Mouse (Mus musculus): ENCODE data around the gene Tle6. TPM values are rescaled to one million over a fixed set of nuclear protein-coding genes. Genes with fewer than 3 reads are reported as not detected.

The Tle6 gene
- polyA plus RNA-seq, 1 experiment from 2014 or later: 30.1 TPM

GRCm38 (mm10) chr10:81571501-81571876 lies 29.4 kb downstream of the Tle6 start:
- under 1% methylated on average over 18 of the region's 18 CpGs for WGBS
- H3K4me3 ChIP-seq (ENCODE audit: low read length): peak overlapping the region; percentile 57

DNA sequence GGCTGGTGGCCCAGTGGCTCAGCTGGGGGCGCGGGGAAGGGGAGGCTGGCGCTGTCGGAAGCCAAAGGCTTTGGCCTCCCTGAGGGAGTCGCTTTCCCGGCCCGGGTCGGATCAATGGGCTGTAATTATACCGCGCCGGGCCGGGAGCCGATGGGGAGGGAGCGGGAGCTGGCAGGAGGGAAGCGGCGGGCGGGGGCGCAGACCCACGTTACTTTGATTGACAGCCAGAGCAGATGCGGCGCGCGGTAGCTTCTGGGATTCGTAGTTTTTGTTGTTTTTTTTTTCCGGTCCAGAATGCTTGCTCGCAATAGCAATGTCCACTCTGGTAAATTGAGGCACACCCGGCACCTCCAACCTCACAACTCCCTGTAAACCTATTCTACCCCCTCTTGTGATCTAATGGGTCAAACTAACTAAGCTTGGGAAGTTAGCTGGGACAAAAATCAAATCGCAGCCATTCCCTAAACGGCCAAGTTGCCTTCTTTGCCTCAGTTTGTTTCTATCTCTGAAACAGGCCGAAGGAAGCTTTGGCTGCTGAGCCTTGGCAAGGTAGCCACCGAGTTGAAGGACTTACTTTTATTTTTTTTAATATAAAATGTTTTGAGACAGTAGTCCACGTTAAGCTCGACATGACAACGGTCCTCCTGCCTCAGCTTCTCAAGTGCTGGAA lies 29.9 kb downstream of the Tle6 start:
- Histone ChIP-seq H3K9me3 (ENCODE audit: control insufficient read depth, low read length) (no peaks in the 10 kb centered on the region), H3K36me3 (ENCODE audit: control insufficient read depth, insufficient read depth, low read length) (peaks cover 9% of the 10 kb centered on the region), H3K27ac (ENCODE audit: low read length) (peak overlapping the region; percentile 96), H3K4me3 (ENCODE audit: low read length) (peak overlapping the region; percentile 57), H3K27me3 (ENCODE audit: control insufficient read depth, insufficient read depth, low read depth, low read length) (no peaks in the 10 kb centered on the region), H3K4me1 (replicated peaks; ENCODE audit: control insufficient read depth, insufficient read depth, low read length) (peaks cover 64% of the 10 kb centered on the region), H3K9ac (ENCODE audit: low read length) (peak overlapping the region; percentile 60), H3K4me2 (ENCODE audit: low read depth, low read length) (peak overlapping the region; percentile 85)
- peak; percentile 67 for ATAC-seq (ENCODE audit: low read depth)
- under 1% methylated on average over 34 of the region's 34 CpGs for WGBS

More at GRCm38 (mm10) chr10:81571501-81571876, 29.4 kb downstream of the Tle6 start:
- Histone ChIP-seq H3K9me3 (ENCODE audit: control insufficient read depth, low read length) (no peaks in the 10 kb centered on the region), H3K27me3 (ENCODE audit: control insufficient read depth, insufficient read depth, low read depth, low read length) (no peaks in the 10 kb centered on the region), H3K36me3 (ENCODE audit: control insufficient read depth, insufficient read depth, low read length) (peaks cover 5% of the 10 kb centered on the region), H3K9ac (ENCODE audit: low read length) (peak overlapping the region; percentile 61), H3K4me1 (replicated peaks; ENCODE audit: control insufficient read depth, insufficient read depth, low read length) (peaks cover 67% of the 10 kb centered on the region), H3K27ac (ENCODE audit: low read length) (peak overlapping the region; percentile 96), H3K4me2 (ENCODE audit: low read depth, low read length) (peak overlapping the region; percentile 85)
- peak; percentile 90 for ATAC-seq (ENCODE audit: low read depth)

GRCm38 (mm10) chr10:81570238-81570800 lies 30.6 kb downstream of the Tle6 start:
- Histone ChIP-seq H3K27ac (ENCODE audit: low read length) (peak overlapping the region; percentile 96), H3K4me2 (ENCODE audit: low read depth, low read length) (peak overlapping the region; percentile 85), H3K4me3 (ENCODE audit: low read length) (peak overlapping the region; percentile 57), H3K36me3 (ENCODE audit: control insufficient read depth, insufficient read depth, low read length) (peaks cover 16% of the 10 kb centered on the region), H3K4me1 (replicated peaks; ENCODE audit: control insufficient read depth, insufficient read depth, low read length) (peaks cover 63% of the 10 kb centered on the region), H3K9me3 (ENCODE audit: control insufficient read depth, low read length) (no peaks in the 10 kb centered on the region), H3K9ac (ENCODE audit: low read length) (peak overlapping the region; percentile 60), H3K27me3 (ENCODE audit: control insufficient read depth, insufficient read depth, low read depth, low read length) (no peaks in the 10 kb centered on the region)
- under 1% methylated on average over 9 of the region's 11 CpGs for WGBS
- peak; percentile 4; the same call in 1 of the 2 replicates for ATAC-seq (ENCODE audit: low read depth)

DNA sequence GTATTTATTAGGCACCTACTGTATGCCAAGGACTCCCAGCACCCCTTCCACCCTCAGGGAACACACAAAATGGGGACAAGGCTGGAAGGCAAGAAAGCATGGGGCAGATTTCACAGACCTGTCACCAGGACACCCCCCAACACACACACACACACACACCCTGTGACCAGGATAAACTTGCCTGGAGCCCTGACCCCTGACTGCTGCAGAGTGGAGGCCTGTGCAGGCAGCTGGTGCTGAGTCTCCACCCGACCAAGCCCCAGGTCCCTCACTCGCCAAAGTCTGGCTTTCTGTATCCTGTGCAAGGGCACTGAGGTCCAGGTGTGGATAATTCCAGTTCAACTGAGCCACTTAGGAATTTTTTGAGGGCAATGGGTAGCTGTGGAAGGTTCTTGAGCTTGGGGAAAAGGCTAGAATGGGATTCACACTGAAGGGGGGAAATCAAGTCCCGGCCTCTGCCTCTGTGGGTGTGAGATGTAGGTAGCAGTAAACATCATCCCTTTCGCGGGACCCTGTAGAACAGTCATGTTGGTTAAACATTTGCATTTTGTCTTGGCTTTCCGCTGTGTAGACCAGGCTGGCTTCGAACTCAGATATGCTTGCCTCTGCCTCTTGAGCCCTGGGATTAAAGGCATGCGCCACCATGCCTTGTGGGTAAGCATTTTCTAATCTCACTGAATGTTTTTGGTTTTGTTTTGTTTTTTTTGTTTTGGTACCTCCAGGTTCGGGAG lies 31.2 kb downstream of the Tle6 start:
- H3K9ac ChIP-seq (ENCODE audit: low read length): peak overlapping the region; percentile 0
- no peaks in the 10 kb centered on the region for H3K27me3 ChIP-seq (ENCODE audit: control insufficient read depth, insufficient read depth, low read depth, low read length)
- H3K36me3 ChIP-seq (ENCODE audit: control insufficient read depth, insufficient read depth, low read length): peaks cover 22% of the 10 kb centered on the region
- no peaks in the 10 kb centered on the region for H3K9me3 ChIP-seq (ENCODE audit: control insufficient read depth, low read length)
- peak overlapping the region; percentile 96 for H3K27ac ChIP-seq (ENCODE audit: low read length)
- H3K4me1 ChIP-seq (replicated peaks; ENCODE audit: control insufficient read depth, insufficient read depth, low read length): peaks cover 66% of the 10 kb centered on the region
- 54% methylated on average over 9 of the region's 9 CpGs for WGBS
- H3K4me2 ChIP-seq (ENCODE audit: low read depth, low read length): no peak overlapping the region
- H3K4me3 ChIP-seq (ENCODE audit: low read length): no peak overlapping the region
- ATAC-seq (ENCODE audit: low read depth): no peak

DNA sequence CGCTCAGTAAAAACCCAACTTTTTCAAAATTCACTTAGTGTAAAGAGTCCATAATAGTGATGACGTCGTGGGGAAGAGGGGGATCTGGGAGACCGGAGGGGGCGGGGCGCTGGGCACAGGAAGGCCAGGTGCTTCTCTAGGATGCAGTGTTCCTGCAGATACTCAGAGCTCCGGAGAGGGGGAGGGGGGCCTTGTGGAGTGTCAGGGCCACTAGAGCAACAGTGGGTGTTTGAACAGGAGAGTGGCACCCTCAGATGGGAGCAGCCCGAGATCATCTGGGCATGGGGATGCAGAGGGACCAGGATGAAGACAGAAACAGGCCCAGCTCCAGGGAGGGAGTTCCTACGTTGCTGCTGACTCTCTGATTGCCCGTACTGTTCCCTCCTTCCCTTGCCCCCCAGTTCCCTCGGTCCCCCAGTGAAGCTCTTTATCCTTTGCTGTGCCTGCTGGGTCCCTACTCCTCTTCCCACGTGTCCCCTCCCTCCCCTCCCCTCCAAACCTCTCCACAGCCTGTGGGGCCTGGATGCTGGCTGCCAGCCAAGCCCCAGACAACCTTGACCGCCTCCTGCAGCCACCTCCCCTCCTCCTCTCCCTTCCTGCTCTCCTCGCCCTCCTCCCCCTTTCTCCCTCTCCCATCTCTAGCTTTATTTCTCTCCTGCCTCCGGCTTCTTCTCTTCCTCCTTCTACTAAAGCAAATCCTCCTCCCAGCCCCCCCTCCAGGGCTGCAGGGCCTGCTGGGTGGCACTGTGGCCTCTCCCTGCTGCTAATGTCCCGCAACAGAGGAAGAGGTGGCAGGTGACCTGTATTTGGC lies 32.3 kb downstream of the Tle6 start:
- Histone ChIP-seq H3K4me2 (ENCODE audit: low read depth, low read length) (peak overlapping the region; percentile 9), H3K4me3 (ENCODE audit: low read length) (no peak overlapping the region)

DNA sequence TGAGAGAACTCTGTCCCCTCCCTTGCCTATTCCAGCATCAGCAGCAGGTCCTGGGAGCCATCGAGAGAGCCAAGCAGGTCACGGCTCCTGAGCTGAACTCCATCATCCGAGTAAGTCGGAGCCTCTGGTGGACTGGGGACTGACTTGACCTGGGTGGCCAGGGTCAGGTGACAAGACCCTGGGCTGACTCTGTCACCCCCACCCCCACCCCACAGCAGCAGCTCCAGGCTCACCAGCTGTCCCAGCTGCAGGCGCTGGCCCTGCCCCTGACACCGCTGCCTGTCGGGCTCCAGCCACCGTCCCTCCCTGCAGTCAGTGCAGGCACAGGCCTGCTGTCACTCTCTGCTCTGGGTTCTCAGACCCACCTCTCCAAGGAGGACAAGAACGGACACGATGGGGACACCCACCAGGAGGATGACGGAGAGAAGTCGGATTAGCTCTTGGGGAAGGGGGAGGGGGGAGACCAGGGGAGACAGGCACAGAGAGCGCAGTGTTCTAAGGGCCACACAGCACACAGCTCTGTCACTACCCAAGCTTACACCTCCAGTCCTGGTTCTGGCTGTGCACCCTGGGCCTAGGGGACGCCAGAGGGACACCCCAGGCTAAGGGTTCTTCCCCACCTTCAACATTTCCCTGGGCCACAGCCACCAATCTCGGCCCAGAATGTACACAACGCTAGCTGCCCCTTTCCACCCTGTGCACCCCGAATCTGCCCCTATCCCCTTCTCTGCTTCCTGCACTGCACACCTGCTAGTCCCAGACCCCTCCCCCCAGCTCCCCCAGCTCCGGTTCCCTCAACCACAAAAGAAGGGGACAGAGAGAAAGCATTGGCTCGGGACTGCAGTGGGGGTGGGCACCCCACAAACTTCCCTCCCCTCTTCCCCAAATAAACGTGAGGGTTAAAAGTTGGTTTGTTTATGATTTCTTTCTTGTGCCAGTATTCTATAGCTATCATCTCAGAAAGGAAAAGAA lies 35.3 kb downstream of the Tle6 start:
- 53% methylated on average over 20 of the region's 20 CpGs for WGBS
- no peak for ATAC-seq (ENCODE audit: low read depth)
- Histone ChIP-seq H3K9me3 (ENCODE audit: control insufficient read depth, low read length) (no peaks in the 10 kb centered on the region), H3K27ac (ENCODE audit: low read length) (no peak overlapping the region), H3K9ac (ENCODE audit: low read length) (no peak overlapping the region), H3K27me3 (ENCODE audit: control insufficient read depth, insufficient read depth, low read depth, low read length) (no peaks in the 10 kb centered on the region), H3K4me3 (ENCODE audit: low read length) (no peak overlapping the region), H3K4me1 (replicated peaks; ENCODE audit: control insufficient read depth, insufficient read depth, low read length) (peaks cover 73% of the 10 kb centered on the region), H3K36me3 (ENCODE audit: control insufficient read depth, insufficient read depth, low read length) (peaks cover 24% of the 10 kb centered on the region), H3K4me2 (ENCODE audit: low read depth, low read length) (no peak overlapping the region)

More for the DNA sequence above, 32.3 kb downstream of the Tle6 start:
- peaks cover 66% of the 10 kb centered on the region for H3K4me1 ChIP-seq (replicated peaks; ENCODE audit: control insufficient read depth, insufficient read depth, low read length)
- H3K9me3 ChIP-seq (ENCODE audit: control insufficient read depth, low read length): no peaks in the 10 kb centered on the region
- peak; percentile 29 for ATAC-seq (ENCODE audit: low read depth)
- peak overlapping the region; percentile 96 for H3K27ac ChIP-seq (ENCODE audit: low read length)
- WGBS: 5% methylated on average over 16 of the region's 16 CpGs
- H3K9ac ChIP-seq (ENCODE audit: low read length): peak overlapping the region; percentile 0; the same call in 1 of the 2 replicates
- no peaks in the 10 kb centered on the region for H3K27me3 ChIP-seq (ENCODE audit: control insufficient read depth, insufficient read depth, low read depth, low read length)
- peaks cover 22% of the 10 kb centered on the region for H3K36me3 ChIP-seq (ENCODE audit: control insufficient read depth, insufficient read depth, low read length)

DNA sequence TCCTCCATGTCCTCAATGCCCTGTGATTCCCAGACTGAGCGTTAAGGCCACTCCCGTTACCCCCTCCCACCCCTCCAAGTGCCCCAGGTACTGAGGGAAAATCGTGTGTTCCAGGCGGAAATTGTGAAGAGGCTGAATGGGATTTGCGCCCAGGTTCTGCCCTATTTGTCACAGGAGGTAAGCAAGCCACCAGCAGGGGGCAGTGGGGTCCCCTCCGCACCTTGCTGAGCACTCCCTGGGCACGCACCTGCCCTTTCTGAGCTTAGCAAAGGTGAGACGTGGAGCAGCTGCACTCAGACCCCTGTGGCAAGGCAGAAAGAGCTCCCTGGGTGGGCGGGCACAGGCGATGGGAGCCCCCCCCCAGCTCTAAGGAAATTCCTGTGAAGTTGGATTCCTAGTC lies 36.1 kb downstream of the Tle6 start:
- H3K9ac ChIP-seq (ENCODE audit: low read length): peak overlapping the region; percentile 44; the same call in 1 of the 2 replicates
- peaks cover 65% of the 10 kb centered on the region for H3K4me1 ChIP-seq (replicated peaks; ENCODE audit: control insufficient read depth, insufficient read depth, low read length)
- 32% methylated on average over 10 of the region's 10 CpGs for WGBS
- ATAC-seq (ENCODE audit: low read depth): no peak
- H3K36me3 ChIP-seq (ENCODE audit: control insufficient read depth, insufficient read depth, low read length): peaks cover 24% of the 10 kb centered on the region
- H3K27me3 ChIP-seq (ENCODE audit: control insufficient read depth, insufficient read depth, low read depth, low read length): no peaks in the 10 kb centered on the region
- no peak overlapping the region for H3K4me2 ChIP-seq (ENCODE audit: low read depth, low read length)
- 0 out of 2 replicates have a peak overlapping the region, but pooled peaks have one; percentile 34 for H3K4me3 ChIP-seq (ENCODE audit: low read length)
- H3K27ac ChIP-seq (ENCODE audit: low read length): no peak overlapping the region
- no peaks in the 10 kb centered on the region for H3K9me3 ChIP-seq (ENCODE audit: control insufficient read depth, low read length)

DNA sequence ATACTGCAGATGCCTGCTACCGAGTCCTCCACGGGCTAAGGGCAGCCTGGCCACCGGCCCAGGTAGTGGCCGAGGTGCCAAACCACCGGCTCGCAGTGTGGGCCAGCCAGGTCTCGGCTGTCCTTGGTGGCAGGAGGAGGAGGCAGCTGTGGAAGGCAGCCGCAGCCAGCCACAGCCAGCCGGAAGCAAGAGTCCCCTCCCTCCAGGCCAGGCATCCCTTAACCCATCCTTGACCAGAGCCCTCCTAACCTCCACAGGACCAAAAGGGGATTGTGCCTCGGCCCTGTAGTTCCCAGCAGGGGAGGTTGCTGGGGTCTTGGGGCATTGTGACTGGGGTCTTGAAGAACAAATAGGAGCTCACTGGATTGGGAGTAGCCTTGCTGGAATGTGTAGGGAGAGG lies 36.7 kb downstream of the Tle6 start:
- Histone ChIP-seq H3K9ac (ENCODE audit: low read length) (peak overlapping the region; percentile 44), H3K27ac (ENCODE audit: low read length) (peak overlapping the region; percentile 63), H3K9me3 (ENCODE audit: control insufficient read depth, low read length) (no peaks in the 10 kb centered on the region), H3K4me3 (ENCODE audit: low read length) (peak overlapping the region; percentile 34), H3K27me3 (ENCODE audit: control insufficient read depth, insufficient read depth, low read depth, low read length) (no peaks in the 10 kb centered on the region), H3K4me1 (replicated peaks; ENCODE audit: control insufficient read depth, insufficient read depth, low read length) (peaks cover 60% of the 10 kb centered on the region), H3K4me2 (ENCODE audit: low read depth, low read length) (peak overlapping the region; percentile 48), H3K36me3 (ENCODE audit: control insufficient read depth, insufficient read depth, low read length) (peaks cover 24% of the 10 kb centered on the region)
- whole genome bisulfite sequencing: 3% methylated on average over 10 of the region's 10 CpGs
- ATAC-seq (ENCODE audit: low read depth): peak; percentile 47
